In the genomic region with DNA sequence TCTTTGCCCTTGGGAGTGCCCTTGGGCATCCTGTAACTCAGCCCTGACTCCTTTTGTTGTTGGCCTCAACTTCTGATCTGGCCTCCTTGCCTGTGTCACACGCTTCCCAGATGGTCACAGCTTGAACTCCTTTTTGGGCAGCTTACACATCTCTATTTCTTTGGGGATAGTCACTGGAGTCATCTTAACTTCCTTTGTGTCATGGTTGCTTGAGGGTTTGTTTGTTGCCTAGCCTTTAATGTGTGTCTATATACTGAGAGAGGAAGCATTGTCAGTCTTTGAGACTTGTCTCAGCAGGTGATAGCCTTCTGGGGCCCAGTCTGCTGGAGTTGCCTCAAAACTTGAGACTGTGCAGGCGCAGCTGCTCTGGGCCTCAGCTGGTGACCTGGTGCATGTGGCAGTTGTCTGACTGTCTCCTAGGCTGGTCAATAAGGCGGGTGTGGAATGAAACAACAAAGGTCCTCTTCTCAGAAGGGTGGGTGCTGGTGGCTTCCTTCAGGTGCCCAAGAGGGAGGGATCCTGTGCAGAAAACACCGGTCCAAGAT, we compare ENCODE assay signal across 10 mouse cellular contexts.
"Had no signal": no experiment of that assay in that cellular context is flagged by ENCODE, and none has a peak within 500 bp of the region (broad histone marks: within the 10 kb centered on the region; RNA-seq: fewer than 3 reads in every experiment).

No protein-coding gene starts in this region.

- H3K36me3 ChIP-seq: kidney, embryonic 15.5 days; limb, embryonic 13.5 days; midbrain, embryonic 13.5 days; neural tube, embryonic 15.5 days had no signal

- H3K9me3 ChIP-seq: kidney, embryonic 15.5 days; limb, embryonic 13.5 days; midbrain, embryonic 13.5 days; neural tube, embryonic 15.5 days had no signal

- H3K9ac ChIP-seq: kidney, embryonic 15.5 days; limb, embryonic 13.5 days; liver, embryonic 14.5 days; midbrain, embryonic 13.5 days; neural tube, embryonic 15.5 days had no signal

- H3K27me3 ChIP-seq: kidney, embryonic 15.5 days; limb, embryonic 13.5 days; midbrain, embryonic 13.5 days; neural tube, embryonic 15.5 days had no signal

- ATAC-seq: midbrain, embryonic 13.5 days had no signal

- H3K4me1 ChIP-seq: kidney, embryonic 15.5 days; limb, embryonic 13.5 days; neural tube, embryonic 15.5 days had no signal

- H3K4me2 ChIP-seq: kidney, embryonic 15.5 days; limb, embryonic 13.5 days; midbrain, embryonic 13.5 days; neural tube, embryonic 15.5 days had no signal

- H3K27ac ChIP-seq: kidney, embryonic 15.5 days; limb, embryonic 13.5 days; liver, embryonic 14.5 days; midbrain, embryonic 13.5 days; neural tube, embryonic 15.5 days; stomach, postnatal 0 days had no signal

- H3K4me3 ChIP-seq: kidney, embryonic 15.5 days; limb, embryonic 13.5 days; midbrain, embryonic 13.5 days; neural tube, embryonic 15.5 days had no signal

- DNase-seq: kidney, adult 18-20 months; kidney, postnatal 14 days; left cerebral cortex, postnatal 4 days; lung, adult 18-20 months had no signal
